Mouse (Mus musculus) retina, embryonic 14.5 days (tissue): ENCODE data around the gene Tnfsf13.
"Not testable (repeated sequence)": the region's sequence is repeated elsewhere in the genome, so short reads cannot be mapped to it uniquely, and the experiment has no call there.

Source experiments
- DNase-seq: peaks from one replicate; pipeline ENCODE4 v3.0.0-alpha.2; 2015; ENCODE audit warnings: low spot score

The Tnfsf13 gene

GRCm38 (mm10) chr11:69703814-69704612, 18.4 kb upstream of the Tnfsf13 start:
- DNase-seq = no peak

GRCm38 (mm10) chr11:69703381-69703780, 17.8 kb upstream of the Tnfsf13 start:
- DNase-seq = not testable (repeated sequence)

GRCm38 (mm10) chr11:69702886-69703285, 17.3 kb upstream of the Tnfsf13 start:
- DNase-seq = not testable (repeated sequence)

- DNase-seq = no peak
These were observed 14.0 kb upstream of the Tnfsf13 start for GRCm38 (mm10) chr11:69699595-69699994.

GRCm38 (mm10) chr11:69698574-69698973, 13.0 kb upstream of the Tnfsf13 start:
- DNase-seq = no peak

GRCm38 (mm10) chr11:69697396-69697795, 11.8 kb upstream of the Tnfsf13 start:
- DNase-seq = no peak

GRCm38 (mm10) chr11:69695361-69696181, 10.0 kb upstream of the Tnfsf13 start, which contains the start of the genes Tnfsf12 and Tnfsfm13:
TSS of gene Tnfsf12 (minus strand) at chr11:69695849.
TSS of gene Tnfsfm13 (minus strand) at chr11:69696098.
- peak; percentile 45 for DNase-seq

- DNase-seq = no peak
These were observed 9.4 kb upstream of the Tnfsf13 start for GRCm38 (mm10) chr11:69695046-69695360.

GRCm38 (mm10) chr11:69693421-69693965, 7.9 kb upstream of the Tnfsf13 start:
- no peak for DNase-seq

GRCm38 (mm10) chr11:69692863-69693262, 7.3 kb upstream of the Tnfsf13 start:
- DNase-seq = no peak

GRCm38 (mm10) chr11:69692196-69692811, 6.7 kb upstream of the Tnfsf13 start:
- no peak for DNase-seq

GRCm38 (mm10) chr11:69689891-69690290, 4.3 kb upstream of the Tnfsf13 start:
- DNase-seq = no peak

GRCm38 (mm10) chr11:69687061-69687460, 1.5 kb upstream of the Tnfsf13 start:
- DNase-seq = no peak

- no peak for DNase-seq
These were observed 793 bp upstream of the Tnfsf13 start for GRCm38 (mm10) chr11:69686377-69686776.

GRCm38 (mm10) chr11:69684936-69685335, 648 bp downstream of the Tnfsf13 start:
- DNase-seq = no peak

GRCm38 (mm10) chr11:69684128-69684745, 1.3 kb downstream of the Tnfsf13 start:
- DNase-seq = no peak

GRCm38 (mm10) chr11:69683576-69683975, 2.0 kb downstream of the Tnfsf13 start:
- no peak for DNase-seq

GRCm38 (mm10) chr11:69682840-69683533, 2.6 kb downstream of the Tnfsf13 start:
- DNase-seq = peak; percentile 97

- DNase-seq = no peak
These were observed 3.3 kb downstream of the Tnfsf13 start for GRCm38 (mm10) chr11:69682209-69682839.

- peak; percentile 97 for DNase-seq
These were observed 4.0 kb downstream of the Tnfsf13 start, which contains the start of gene Senp3 for GRCm38 (mm10) chr11:69681314-69682208. TSS of gene Senp3 (minus strand) at chr11:69682084.
